Mouse (Mus musculus): ENCODE results near the gene Garem2. TPM values are rescaled to one million over a fixed set of nuclear protein-coding genes. Genes with fewer than 3 reads are reported as not detected.

The Garem2 gene
- polyA plus RNA-seq, 1 experiment from 2014 or later, result 17.2 TPM

GRCm38 (mm10) chr5:30165234-30165946 is 60.4 kb downstream of the Garem2 start:
- Histone ChIP-seq H3K27ac (replicated peaks; ENCODE audit: low read depth, low read length) (no peak overlapping the region), H3K4me3 (replicated peaks; ENCODE audit: low read depth, low read length) (no peak overlapping the region), H3K27me3 (ENCODE audit: control insufficient read depth, insufficient read depth, low read length) (no peaks in the 10 kb centered on the region), H3K9ac (replicated peaks; ENCODE audit: low read length) (no peak overlapping the region), H3K4me2 (ENCODE audit: low read length) (no peak overlapping the region), H3K9me3 (ENCODE audit: control insufficient read depth, low read length) (no peaks in the 10 kb centered on the region), H3K36me3 (ENCODE audit: control insufficient read depth, insufficient read depth, low read length) (peaks cover 28% of the 10 kb centered on the region), H3K4me1 (ENCODE audit: control insufficient read depth, insufficient read depth, low read length) (no peaks in the 10 kb centered on the region)
- WGBS, result 94% methylated on average over 5 of the region's 5 CpGs
- no peak for DNase-seq
- no peak for ATAC-seq (ENCODE audit: low FRiP score, low TSS enrichment)

Other genes starting within 250 kb of the Garem2 start
- not detected in 2 replicates for gene Il6, start 92.0 kb upstream of the Garem2 start, polyA plus RNA-seq (2014; fragmentation: Nextera tagmentation; extraction: Ambion mirVana)
- gene Tyms, start 31.5 kb upstream of the Garem2 start, polyA plus RNA-seq (2014; fragmentation: Nextera tagmentation; extraction: Ambion mirVana), result 45.2 and 63.6 TPM in 2 replicates
- gene 3110082J24Rik, start 925 bp downstream of the Garem2 start, polyA plus RNA-seq (2014; fragmentation: Nextera tagmentation; extraction: Ambion mirVana), result 6.0 and 6.5 TPM in 2 replicates
- gene Hadha, start 50.0 kb downstream of the Garem2 start, polyA plus RNA-seq (2014; fragmentation: Nextera tagmentation; extraction: Ambion mirVana), result 50.4 and 61.7 TPM in 2 replicates
- 46.2 and 57.0 TPM in 2 replicates for gene Hadhb, start 50.1 kb downstream of the Garem2 start, polyA plus RNA-seq (2014; fragmentation: Nextera tagmentation; extraction: Ambion mirVana)
- gene Adgrf3, start 100.6 kb downstream of the Garem2 start, polyA plus RNA-seq (2014; fragmentation: Nextera tagmentation; extraction: Ambion mirVana), result not detected in 2 replicates
- gene Selenoi, start 127.4 kb downstream of the Garem2 start, polyA plus RNA-seq (2014; fragmentation: Nextera tagmentation; extraction: Ambion mirVana), result 36.2 and 47.0 TPM in 2 replicates
- gene Drc1, start 176.2 kb downstream of the Garem2 start, polyA plus RNA-seq (2014; fragmentation: Nextera tagmentation; extraction: Ambion mirVana), result 3.4 and 4.3 TPM in 2 replicates